Mouse (Mus musculus) cerebellum, adult 2 months (tissue): ENCODE results near the gene Mrpl10. TPM values are rescaled to one million over a fixed set of nuclear protein-coding genes. Genes with fewer than 3 reads are reported as not detected.

Source experiments
- DNase-seq, 2 experiments: peaks; one replicate each; pipeline ENCODE4 v3.0.0; 2021
- H3K27ac ChIP-seq: fragments of 200-500 bp; 2 replicates; pipeline ENCODE4 v1.5.1; 2012; ENCODE audit warnings: low read length, control low read depth, inconsistent platforms; ENCODE audit not compliant: insufficient read depth
- H3K27me3 ChIP-seq: fragments of 200-500 bp; 2 replicates; pipeline ENCODE4 v1.6.1; 2012; ENCODE audit warnings: inconsistent platforms, mild to moderate bottlenecking, low read length, moderate library complexity; ENCODE audit not compliant: control insufficient read depth, insufficient read depth
- H3K4me1 ChIP-seq: fragments of 200-500 bp; 2 replicates; pipeline ENCODE4 v1.6.1; 2011; ENCODE audit warnings: low read length; ENCODE audit not compliant: control insufficient read depth, insufficient read depth
- H3K4me3 ChIP-seq: fragments of 200-500 bp; replicated peaks from 2 replicates; pipeline ENCODE3; 2011; ENCODE audit warnings: mild to moderate bottlenecking, low read depth, low read length, control low read depth; ENCODE audit not compliant: insufficient read depth
- CTCF ChIP-seq: fragments of 200-500 bp; IDR thresholded peaks from 2 replicates; pipeline ENCODE4 v1.5.1; 2011; ENCODE audit warnings: low read depth, mild to moderate bottlenecking, control low read depth, low read length, moderate library complexity, borderline replicate concordance; ENCODE audit not compliant: insufficient read depth
- POLR2A ChIP-seq: fragments of 200-500 bp; IDR thresholded peaks from 2 replicates; pipeline ENCODE4 v1.6.1; 2011; ENCODE audit warnings: low read length, control low read depth, borderline replicate concordance; ENCODE audit not compliant: insufficient read depth
- WGBS: fragments of 180-500 bp; shearing (Covaris S2); methylation state at CpG from one replicate; pipeline ENCODE4 v1.1.7; 2018; 5-methylcytosine and 5-hydroxymethylcytosine counted together
- polyA plus RNA-seq: library from polyadenylated mRNA; depleted of rRNA; stranded (reverse); fragments of >200 nt; gene quantifications from 2 replicates; pipeline ENCODE4 v1.2.3, GENCODE M21; 2012

Gene Mrpl10
- polyA plus RNA-seq, 1 experiment: 83.5 TPM

DNA sequence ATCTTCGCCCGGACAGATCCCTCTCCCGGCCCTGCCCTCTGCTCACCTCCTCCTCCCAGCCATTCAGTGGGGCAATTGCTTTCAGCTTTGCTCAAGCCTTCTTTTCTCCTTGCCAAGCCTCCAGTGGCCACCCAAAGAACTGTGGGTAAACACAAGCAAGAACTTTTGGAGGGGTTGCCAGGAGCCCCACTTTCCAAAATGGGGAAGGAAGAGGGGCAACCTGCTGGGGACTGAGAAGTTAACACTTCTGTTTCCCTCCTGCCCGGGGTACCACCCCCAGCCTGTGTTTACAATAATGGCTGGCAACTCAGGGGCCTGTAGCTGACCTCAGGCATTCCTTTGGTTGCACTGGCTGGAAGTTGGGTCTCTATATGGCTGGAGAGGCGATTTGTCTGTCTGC, 38.2 kb upstream of the Mrpl10 start:
- Histone ChIP-seq H3K4me3 (no peak overlapping the region), H3K27me3 (peaks cover 2% of the 10 kb centered on the region), H3K4me1 (no peaks in the 10 kb centered on the region), H3K27ac (no peak overlapping the region)
- 27% methylated on average over 5 of the region's 5 CpGs for WGBS
- TF ChIP-seq CTCF: no peak
- TF ChIP-seq POLR2A: no peak
- DNase-seq: no peak

DNA sequence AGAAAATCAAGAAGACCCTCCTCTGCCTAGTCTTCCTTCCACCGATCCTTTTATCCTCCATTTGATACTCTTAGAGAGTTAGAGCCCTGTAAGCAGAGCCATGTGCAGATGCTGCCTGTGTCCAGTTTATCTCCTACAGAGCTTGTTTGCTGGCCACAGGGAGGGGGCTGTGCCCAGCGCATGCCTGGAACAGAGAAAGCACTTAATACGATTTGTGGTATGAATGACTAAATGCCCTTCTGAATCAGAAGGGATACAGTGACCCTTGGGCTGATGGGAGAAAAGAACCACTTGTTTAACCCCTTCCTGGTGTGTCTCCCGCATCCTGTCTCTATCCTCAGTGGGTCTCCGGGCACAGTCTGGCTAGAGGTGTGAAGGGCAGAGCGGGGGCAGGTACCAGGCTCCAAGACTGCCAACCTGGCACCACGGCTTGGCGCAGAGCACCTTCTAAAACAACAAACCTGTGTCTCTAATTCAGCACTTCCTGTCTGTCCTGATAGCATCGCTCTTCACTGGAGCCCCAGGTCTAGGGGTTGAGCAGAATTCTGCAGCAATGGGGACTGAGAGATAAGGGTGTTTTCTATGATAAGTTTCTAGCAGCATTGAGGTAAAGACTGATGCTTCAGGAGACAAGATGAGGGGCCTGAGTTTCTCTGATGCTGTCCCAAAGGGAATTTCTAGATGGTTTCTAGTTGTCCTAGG, 34.1 kb upstream of the Mrpl10 start:
- TF ChIP-seq CTCF (no peak), POLR2A (no peak)
- peaks cover 2% of the 10 kb centered on the region for H3K27me3 ChIP-seq
- H3K27ac ChIP-seq: no peak overlapping the region
- no peak for DNase-seq
- no peaks in the 10 kb centered on the region for H3K4me1 ChIP-seq
- no peak overlapping the region for H3K4me3 ChIP-seq
- 64% methylated on average over 9 of the region's 9 CpGs for WGBS

DNA sequence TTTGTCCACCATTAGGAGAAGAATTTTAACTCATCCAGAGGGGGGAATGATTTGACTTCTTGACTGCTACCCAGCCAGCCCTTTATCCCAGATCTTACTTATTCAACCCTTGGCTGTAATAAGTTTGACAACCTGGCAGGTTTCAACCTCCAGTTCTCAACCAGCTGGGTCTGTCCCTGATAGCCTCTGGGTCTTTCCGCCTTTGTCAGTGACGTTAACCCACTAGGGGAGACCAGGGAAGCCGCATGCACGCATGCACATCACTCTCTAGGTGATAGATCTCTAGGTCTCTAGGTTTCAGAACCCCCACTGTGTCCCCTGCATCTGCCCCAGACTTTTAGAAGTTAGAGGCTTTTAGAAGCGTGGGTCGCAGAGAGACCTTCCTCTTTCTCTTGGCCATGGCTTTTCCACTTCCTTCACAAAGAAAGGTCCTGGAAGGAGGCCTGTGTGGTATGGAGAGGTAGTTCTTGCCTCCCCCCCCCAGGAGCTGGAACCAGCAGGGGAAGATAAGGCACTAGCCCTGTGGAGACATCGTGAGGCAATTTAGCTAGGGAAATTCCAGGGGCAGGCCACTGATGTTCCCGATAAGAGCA, 32.1 kb upstream of the Mrpl10 start:
- Histone ChIP-seq H3K4me1 (no peaks in the 10 kb centered on the region), H3K27me3 (peaks cover 2% of the 10 kb centered on the region), H3K4me3 (no peak overlapping the region), H3K27ac (no peak overlapping the region)
- no peak for DNase-seq
- TF ChIP-seq CTCF (no peak), POLR2A (no peak)
- 67% methylated on average over 8 of the region's 8 CpGs for WGBS

DNA sequence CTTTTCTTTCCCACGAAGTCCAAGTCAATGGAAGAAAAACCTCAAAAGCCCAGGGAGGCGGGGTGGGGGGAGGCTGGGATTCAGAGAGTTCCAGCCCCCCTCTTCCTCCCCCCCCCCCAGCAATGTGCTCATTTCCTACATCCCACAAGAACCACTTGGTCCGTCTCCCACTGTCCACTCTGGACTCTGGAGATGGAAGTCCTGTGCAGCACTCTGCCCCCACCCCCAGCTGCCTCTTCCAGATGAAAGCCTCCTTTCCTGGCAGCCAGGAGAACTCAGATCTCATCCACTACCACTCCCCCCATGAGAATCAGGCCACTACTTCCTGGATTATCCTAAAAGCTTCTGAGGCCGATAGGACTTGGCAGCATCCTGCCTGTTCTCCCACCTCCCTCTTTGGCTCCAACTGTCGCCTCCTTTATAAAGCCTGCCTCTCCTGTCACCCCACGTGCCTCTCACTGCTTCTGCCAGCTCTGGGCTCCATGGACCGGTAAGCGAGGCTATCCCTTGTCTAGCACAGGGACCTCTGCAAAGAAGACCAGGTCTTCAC, 28.2 kb upstream of the Mrpl10 start, which contains the start of gene Sp6:
Gene Sp6, plus strand, starts transcription at position 274 of the 550 bp plus-strand sequence.
- H3K4me3 ChIP-seq: no peak within 1 kb of the TSS
- no peaks in the 10 kb centered on the region for H3K4me1 ChIP-seq
- WGBS: 12% methylated on average over 8 of the region's 8 CpGs
- peaks cover 10% of the 10 kb centered on the region; the same call in 1 of the 2 replicates for H3K27me3 ChIP-seq
- H3K27ac ChIP-seq: no peak within 1 kb of the TSS
- no peak for DNase-seq
- TF ChIP-seq POLR2A (no peak), CTCF (no peak)

DNA sequence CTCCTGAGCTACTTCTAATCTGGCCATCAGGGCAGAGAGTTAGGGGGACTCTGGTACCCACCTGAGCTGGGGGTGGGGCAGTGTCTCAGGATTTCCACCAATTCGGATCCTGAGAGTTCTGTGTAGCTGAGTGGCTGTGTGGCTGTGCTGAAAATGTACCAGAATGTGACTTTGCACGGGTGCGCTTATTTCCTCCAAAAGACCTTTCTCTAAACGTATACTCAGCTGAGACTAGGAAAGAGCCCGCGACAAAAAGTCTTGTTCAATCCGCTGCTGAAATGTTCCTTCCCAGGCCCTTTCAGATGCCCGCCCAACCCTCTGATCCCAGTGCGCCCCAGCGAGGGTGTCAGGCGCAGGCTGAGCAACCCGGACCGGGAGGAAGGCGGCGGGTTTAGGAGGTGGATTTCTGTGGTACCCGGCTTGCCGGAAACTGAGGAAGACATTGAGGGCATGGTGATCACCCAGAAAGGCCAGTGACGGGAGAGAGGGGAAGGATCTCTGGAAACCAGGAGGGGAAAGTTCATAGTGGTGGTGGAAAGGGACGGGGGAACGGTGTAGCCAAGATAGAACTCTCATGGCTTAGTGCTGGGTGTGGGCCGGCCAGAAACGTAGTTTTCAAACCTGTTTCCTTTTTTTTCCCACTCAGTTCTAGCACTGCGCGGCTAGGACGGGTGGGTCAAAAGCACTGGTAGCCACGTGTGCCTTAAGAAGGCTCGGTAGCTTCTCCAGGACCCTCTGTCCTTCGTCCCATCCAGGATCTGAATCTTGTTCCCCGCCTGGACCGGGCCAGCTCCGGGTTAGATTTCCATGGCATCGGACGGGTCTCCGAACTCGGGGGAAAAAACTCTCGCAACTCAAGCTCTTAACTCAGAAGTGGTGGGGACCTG, 23.4 kb upstream of the Mrpl10 start:
- WGBS: 2% methylated on average over 36 of the region's 36 CpGs
- H3K4me3 ChIP-seq: no peak overlapping the region

DNA sequence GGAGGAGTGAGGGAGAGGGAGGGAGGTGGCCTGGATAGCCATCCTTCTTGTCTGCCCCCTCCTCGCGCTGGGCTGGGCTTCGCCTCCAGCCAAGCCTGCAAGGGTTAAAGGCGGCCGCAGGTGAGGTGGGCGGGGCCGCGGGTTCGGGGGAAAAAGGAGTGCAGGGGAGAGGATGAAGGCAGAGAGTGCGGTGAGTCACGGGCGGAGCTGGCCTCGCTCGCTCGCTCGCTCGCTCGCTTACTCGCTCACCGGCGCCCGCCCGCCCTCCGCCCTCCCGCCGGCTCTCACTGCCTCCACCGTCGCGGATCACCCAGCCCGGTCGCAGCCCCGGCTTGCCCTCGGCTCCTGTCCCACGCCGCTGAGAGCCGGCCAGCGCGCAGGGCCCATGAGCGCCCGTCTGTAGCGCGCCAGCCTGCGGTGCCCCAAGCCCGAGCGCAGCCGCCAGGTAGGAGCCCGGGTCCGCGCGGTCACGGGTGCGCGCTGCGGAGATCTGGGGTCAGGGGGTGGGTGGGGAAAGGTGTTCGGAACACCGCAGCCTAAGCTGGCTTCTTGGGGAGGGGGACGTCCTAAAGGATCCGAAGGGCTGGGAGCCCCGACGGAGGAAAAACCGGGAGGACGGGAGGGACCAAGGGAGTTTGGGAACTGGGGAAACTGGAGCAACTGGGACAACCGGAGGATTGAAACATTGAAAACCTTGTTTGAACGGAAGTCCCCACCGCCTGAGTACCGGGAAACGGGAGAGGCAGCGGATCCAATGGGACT, 22.6 kb upstream of the Mrpl10 start:
- Histone ChIP-seq H3K27me3 (peaks cover 11% of the 10 kb centered on the region; the same call in 1 of the 2 replicates), H3K4me1 (no peaks in the 10 kb centered on the region), H3K27ac (no peak overlapping the region), H3K4me3 (no peak overlapping the region)
- DNase-seq: no peak
- 2% methylated on average over 66 of the region's 68 CpGs for WGBS
- TF ChIP-seq POLR2A (no peak), CTCF (no peak)

More for the DNA sequence above, 23.4 kb upstream of the Mrpl10 start:
- peaks cover 11% of the 10 kb centered on the region; the same call in 1 of the 2 replicates for H3K27me3 ChIP-seq
- no peak overlapping the region for H3K27ac ChIP-seq
- H3K4me1 ChIP-seq: no peaks in the 10 kb centered on the region
- no peak for DNase-seq
- TF ChIP-seq CTCF (no peak), POLR2A (no peak)

DNA sequence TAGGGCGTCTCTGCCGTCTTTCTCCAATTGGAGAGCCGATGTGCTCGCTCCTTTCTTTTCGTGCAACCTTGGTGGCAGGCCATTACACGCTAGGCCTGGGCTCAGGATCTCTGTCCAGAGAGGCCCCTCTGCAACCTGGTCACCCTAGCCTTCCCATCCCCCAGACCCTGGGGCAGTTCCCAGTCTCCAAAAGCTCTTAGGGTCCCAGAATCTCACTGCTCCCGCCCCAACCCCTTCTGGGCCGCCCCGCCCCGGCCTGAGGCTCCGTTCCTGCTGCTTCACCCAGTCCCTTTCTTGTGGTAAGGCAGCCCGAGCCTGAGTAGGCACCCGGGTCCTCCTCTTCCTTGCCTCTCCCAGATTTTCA, 22.0 kb upstream of the Mrpl10 start:
- Histone ChIP-seq H3K4me1 (no peaks in the 10 kb centered on the region), H3K4me3 (no peak overlapping the region), H3K27ac (no peak overlapping the region), H3K27me3 (peaks cover 11% of the 10 kb centered on the region; the same call in 1 of the 2 replicates)
- 11% methylated on average over 13 of the region's 13 CpGs for WGBS
- TF ChIP-seq POLR2A: no peak
- no peak for TF ChIP-seq CTCF
- no peak for DNase-seq
